Mouse (Mus musculus): ENCODE results near the gene Cd247. TPM values are rescaled to one million over a fixed set of nuclear protein-coding genes. Genes with fewer than 3 reads are reported as not detected.

Cd247 gene
- polyA plus RNA-seq, 1 experiment from 2014 or later, result 0.88 TPM

DNA sequence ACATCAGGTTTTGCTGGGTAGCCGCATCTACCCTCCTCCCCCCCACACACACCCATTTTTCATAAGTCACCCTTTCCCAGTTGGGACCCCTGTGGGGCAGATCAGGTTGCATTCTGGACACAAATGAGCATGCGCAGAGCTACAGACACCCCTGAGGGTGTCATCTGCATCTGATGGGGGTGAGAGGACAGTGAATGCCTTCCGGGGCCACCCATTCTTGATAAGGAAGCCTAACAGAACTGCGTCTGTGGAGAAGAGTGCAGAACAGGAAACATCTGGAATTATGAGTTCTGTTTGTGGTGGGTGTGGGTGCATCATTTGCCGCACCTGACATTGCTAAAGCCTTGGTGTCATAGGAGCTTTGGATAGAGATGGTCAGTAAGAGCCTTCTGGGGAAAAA lies 22.7 kb downstream of the Cd247 start:
- H3K27ac ChIP-seq (ENCODE audit: low read depth, low read length), result no peak overlapping the region
- 71% methylated on average over 5 of the region's 5 CpGs for WGBS
- H3K9me3 ChIP-seq (ENCODE audit: control insufficient read depth, low read length), result no peaks in the 10 kb centered on the region
- no peak for ATAC-seq (ENCODE audit: low FRiP score, low TSS enrichment)
- H3K4me2 ChIP-seq (replicated peaks; ENCODE audit: low read depth, low read length), result no peak overlapping the region
- H3K9ac ChIP-seq (ENCODE audit: low read depth, low read length), result no peak overlapping the region
- H3K36me3 ChIP-seq (ENCODE audit: control insufficient read depth, insufficient read depth, low read length), result no peaks in the 10 kb centered on the region
- H3K4me1 ChIP-seq (ENCODE audit: control insufficient read depth, insufficient read depth, low read length), result peaks cover 6% of the 10 kb centered on the region; the same call in 1 of the 2 replicates
- no peaks in the 10 kb centered on the region for H3K27me3 ChIP-seq (ENCODE audit: control insufficient read depth, insufficient read depth, low read length)
- H3K4me3 ChIP-seq (ENCODE audit: low read length), result no peak overlapping the region

- 90% methylated on average over 3 of the region's 3 CpGs for WGBS
- H3K4me2 ChIP-seq (replicated peaks; ENCODE audit: low read depth, low read length), result no peak overlapping the region
- H3K27ac ChIP-seq (ENCODE audit: low read depth, low read length), result no peak overlapping the region
- no peaks in the 10 kb centered on the region for H3K9me3 ChIP-seq (ENCODE audit: control insufficient read depth, low read length)
- H3K27me3 ChIP-seq (ENCODE audit: control insufficient read depth, insufficient read depth, low read length), result no peaks in the 10 kb centered on the region; the same call in 1 of the 2 replicates
- ATAC-seq (ENCODE audit: low FRiP score, low TSS enrichment), result no peak
- no peak overlapping the region for H3K4me3 ChIP-seq (ENCODE audit: low read length)
- H3K4me1 ChIP-seq (ENCODE audit: control insufficient read depth, insufficient read depth, low read length), result peaks cover 6% of the 10 kb centered on the region; the same call in 1 of the 2 replicates
- no peaks in the 10 kb centered on the region for H3K36me3 ChIP-seq (ENCODE audit: control insufficient read depth, insufficient read depth, low read length)
- no peak overlapping the region for H3K9ac ChIP-seq (ENCODE audit: low read depth, low read length)
Measured at GRCm38 (mm10) chr1:165812775-165813174, 24.3 kb downstream of the Cd247 start.

- Histone ChIP-seq H3K9ac (ENCODE audit: low read depth, low read length) (no peak overlapping the region), H3K27me3 (ENCODE audit: control insufficient read depth, insufficient read depth, low read length) (no peaks in the 10 kb centered on the region; the same call in 1 of the 2 replicates), H3K4me1 (ENCODE audit: control insufficient read depth, insufficient read depth, low read length) (peaks cover 6% of the 10 kb centered on the region; the same call in 1 of the 2 replicates), H3K4me2 (replicated peaks; ENCODE audit: low read depth, low read length) (no peak overlapping the region), H3K27ac (ENCODE audit: low read depth, low read length) (0 out of 2 replicates have a peak overlapping the region, but pooled peaks have one; percentile 1), H3K4me3 (ENCODE audit: low read length) (no peak overlapping the region), H3K9me3 (ENCODE audit: control insufficient read depth, low read length) (no peaks in the 10 kb centered on the region), H3K36me3 (ENCODE audit: control insufficient read depth, insufficient read depth, low read length) (no peaks in the 10 kb centered on the region)
- no peak for ATAC-seq (ENCODE audit: low FRiP score, low TSS enrichment)
- WGBS, result 23% methylated on average over 7 of the region's 7 CpGs
Measured at GRCm38 (mm10) chr1:165814116-165814515, 25.6 kb downstream of the Cd247 start.

- WGBS, result 33% methylated on average over 14 of the region's 14 CpGs
- ATAC-seq (ENCODE audit: low FRiP score, low TSS enrichment), result no peak
- Histone ChIP-seq H3K4me3 (ENCODE audit: low read length) (no peak overlapping the region), H3K9ac (ENCODE audit: low read depth, low read length) (no peak overlapping the region), H3K4me2 (replicated peaks; ENCODE audit: low read depth, low read length) (no peak overlapping the region), H3K27ac (ENCODE audit: low read depth, low read length) (no peak overlapping the region), H3K27me3 (ENCODE audit: control insufficient read depth, insufficient read depth, low read length) (no peaks in the 10 kb centered on the region; the same call in 1 of the 2 replicates), H3K4me1 (ENCODE audit: control insufficient read depth, insufficient read depth, low read length) (peaks cover 6% of the 10 kb centered on the region; the same call in 1 of the 2 replicates), H3K36me3 (ENCODE audit: control insufficient read depth, insufficient read depth, low read length) (no peaks in the 10 kb centered on the region), H3K9me3 (ENCODE audit: control insufficient read depth, low read length) (no peaks in the 10 kb centered on the region)
Measured at GRCm38 (mm10) chr1:165814521-165815278, 26.2 kb downstream of the Cd247 start.

DNA sequence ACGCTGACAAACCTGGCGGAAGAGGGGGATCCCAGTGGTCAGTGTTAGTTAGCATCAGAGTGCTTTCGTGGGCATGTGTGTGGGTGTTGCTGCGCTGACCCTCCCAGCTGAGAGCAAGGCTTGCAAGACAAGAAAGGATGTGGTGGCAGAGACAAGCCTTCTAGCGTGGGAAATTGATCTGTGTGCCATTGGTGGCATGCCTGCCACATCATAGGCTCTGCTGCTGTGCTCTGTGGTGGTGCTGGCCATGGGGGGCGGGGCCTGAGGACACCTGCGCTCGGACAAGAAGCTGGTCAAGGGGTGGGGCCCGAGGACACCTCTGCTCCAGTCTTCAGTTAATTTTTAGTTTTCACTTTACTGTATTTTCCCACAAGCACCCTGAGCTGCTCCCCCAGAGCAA lies 27.9 kb downstream of the Cd247 start:
- no peaks in the 10 kb centered on the region for H3K9me3 ChIP-seq (ENCODE audit: control insufficient read depth, low read length)
- no peaks in the 10 kb centered on the region for H3K36me3 ChIP-seq (ENCODE audit: control insufficient read depth, insufficient read depth, low read length)
- no peaks in the 10 kb centered on the region; the same call in 1 of the 2 replicates for H3K27me3 ChIP-seq (ENCODE audit: control insufficient read depth, insufficient read depth, low read length)
- H3K4me2 ChIP-seq (replicated peaks; ENCODE audit: low read depth, low read length), result no peak overlapping the region
- no peak for ATAC-seq (ENCODE audit: low FRiP score, low TSS enrichment)
- 83% methylated on average over 9 of the region's 9 CpGs for WGBS
- H3K4me1 ChIP-seq (ENCODE audit: control insufficient read depth, insufficient read depth, low read length), result peaks cover 6% of the 10 kb centered on the region; the same call in 1 of the 2 replicates
- H3K4me3 ChIP-seq (ENCODE audit: low read length), result no peak overlapping the region
- no peak overlapping the region for H3K27ac ChIP-seq (ENCODE audit: low read depth, low read length)
- no peak overlapping the region for H3K9ac ChIP-seq (ENCODE audit: low read depth, low read length)

DNA sequence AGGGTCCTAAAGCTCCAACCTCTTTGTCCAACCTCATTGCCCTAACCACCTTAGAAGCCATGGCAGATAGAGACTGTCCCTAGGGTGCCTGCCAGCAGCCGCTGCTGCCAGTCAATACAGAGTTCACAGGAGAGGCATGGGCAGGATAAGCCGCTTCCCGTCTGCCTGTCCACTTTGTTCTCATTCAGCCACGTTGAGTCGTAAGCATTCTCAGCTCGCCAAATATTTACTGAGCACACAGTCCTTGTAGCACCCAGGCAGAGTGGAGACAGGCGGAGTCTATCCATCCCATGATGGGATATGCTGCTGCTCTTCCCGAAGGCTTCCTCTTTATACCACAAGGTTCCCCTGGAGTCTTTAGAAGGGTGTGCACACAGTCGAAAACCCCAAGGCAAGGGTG lies 28.8 kb downstream of the Cd247 start:
- no peak overlapping the region for H3K27ac ChIP-seq (ENCODE audit: low read depth, low read length)
- H3K27me3 ChIP-seq (ENCODE audit: control insufficient read depth, insufficient read depth, low read length), result no peaks in the 10 kb centered on the region; the same call in 1 of the 2 replicates
- ATAC-seq (ENCODE audit: low FRiP score, low TSS enrichment), result no peak
- H3K4me3 ChIP-seq (ENCODE audit: low read length), result no peak overlapping the region
- peaks cover 6% of the 10 kb centered on the region; the same call in 1 of the 2 replicates for H3K4me1 ChIP-seq (ENCODE audit: control insufficient read depth, insufficient read depth, low read length)
- no peak overlapping the region for H3K9ac ChIP-seq (ENCODE audit: low read depth, low read length)
- no peaks in the 10 kb centered on the region for H3K9me3 ChIP-seq (ENCODE audit: control insufficient read depth, low read length)
- no peak overlapping the region for H3K4me2 ChIP-seq (replicated peaks; ENCODE audit: low read depth, low read length)
- 73% methylated on average over 9 of the region's 9 CpGs for WGBS
- H3K36me3 ChIP-seq (ENCODE audit: control insufficient read depth, insufficient read depth, low read length), result no peaks in the 10 kb centered on the region

DNA sequence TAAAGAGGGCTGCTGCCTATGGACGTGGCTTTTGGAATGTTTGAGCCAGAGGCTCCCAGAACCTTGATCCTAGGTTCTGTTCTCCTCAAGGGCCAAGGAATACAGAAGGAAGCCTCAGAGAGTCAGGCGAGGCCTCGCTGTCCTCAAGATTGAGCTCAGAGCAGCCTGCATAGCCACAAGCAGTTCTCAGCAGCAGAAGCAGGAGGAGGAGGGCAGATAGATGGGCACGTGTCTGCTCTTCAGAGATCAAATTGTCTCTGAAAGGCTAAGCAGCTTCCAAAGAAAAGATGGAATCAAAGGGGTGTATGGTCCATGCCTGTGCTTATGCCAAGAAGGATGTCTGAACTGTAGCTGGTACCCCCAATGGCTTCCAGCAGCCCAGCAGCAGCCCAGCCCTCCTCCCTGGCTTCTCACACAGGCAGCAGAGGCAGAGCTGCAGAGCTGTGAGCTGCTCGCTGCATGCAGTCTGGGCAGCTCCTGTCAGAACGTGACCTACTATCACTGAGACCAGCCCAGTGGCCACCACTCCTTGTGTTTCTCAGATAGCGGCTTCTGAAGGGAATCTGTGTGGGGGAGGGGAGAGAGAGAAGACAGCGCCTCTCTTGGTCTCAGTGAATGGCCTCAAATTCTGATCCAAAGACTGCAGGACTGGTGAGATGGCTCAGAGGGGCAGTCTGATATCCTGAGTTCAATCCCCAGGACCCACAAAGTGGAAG lies 29.8 kb downstream of the Cd247 start:
- Histone ChIP-seq H3K9me3 (ENCODE audit: control insufficient read depth, low read length) (no peaks in the 10 kb centered on the region), H3K4me1 (ENCODE audit: control insufficient read depth, insufficient read depth, low read length) (peaks cover 6% of the 10 kb centered on the region; the same call in 1 of the 2 replicates), H3K4me3 (ENCODE audit: low read length) (no peak overlapping the region), H3K9ac (ENCODE audit: low read depth, low read length) (no peak overlapping the region), H3K4me2 (replicated peaks; ENCODE audit: low read depth, low read length) (no peak overlapping the region), H3K27me3 (ENCODE audit: control insufficient read depth, insufficient read depth, low read length) (no peaks in the 10 kb centered on the region; the same call in 1 of the 2 replicates), H3K27ac (ENCODE audit: low read depth, low read length) (no peak overlapping the region), H3K36me3 (ENCODE audit: control insufficient read depth, insufficient read depth, low read length) (no peaks in the 10 kb centered on the region)
- WGBS, result 44% methylated on average over 8 of the region's 8 CpGs
- ATAC-seq (ENCODE audit: low FRiP score, low TSS enrichment), result no peak

DNA sequence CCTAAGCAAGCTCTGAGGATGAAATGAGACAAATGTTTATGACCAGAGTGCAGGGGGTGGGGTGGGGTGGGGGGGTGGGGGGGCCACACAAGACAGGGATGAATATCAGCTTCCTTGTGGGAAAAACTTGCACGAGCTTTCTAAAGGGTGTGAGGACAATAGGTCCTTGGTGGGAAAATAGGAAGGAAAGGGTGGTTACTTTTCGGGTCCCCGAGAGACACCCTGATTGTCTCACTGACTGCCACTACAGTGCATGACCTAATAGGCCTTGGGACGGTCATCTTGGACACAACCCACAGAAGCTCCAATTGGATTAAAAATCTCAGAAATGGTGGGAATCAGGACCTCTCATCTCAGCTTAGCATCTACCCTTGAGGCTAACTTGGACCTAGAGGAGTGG lies 30.7 kb downstream of the Cd247 start:
- no peak overlapping the region for H3K27ac ChIP-seq (ENCODE audit: low read depth, low read length)
- H3K9me3 ChIP-seq (ENCODE audit: control insufficient read depth, low read length), result no peaks in the 10 kb centered on the region
- no peak for ATAC-seq (ENCODE audit: low FRiP score, low TSS enrichment)
- no peak overlapping the region for H3K4me3 ChIP-seq (ENCODE audit: low read length)
- H3K36me3 ChIP-seq (ENCODE audit: control insufficient read depth, insufficient read depth, low read length), result no peaks in the 10 kb centered on the region
- H3K4me1 ChIP-seq (ENCODE audit: control insufficient read depth, insufficient read depth, low read length), result peaks cover 2% of the 10 kb centered on the region; the same call in 1 of the 2 replicates
- H3K27me3 ChIP-seq (ENCODE audit: control insufficient read depth, insufficient read depth, low read length), result no peaks in the 10 kb centered on the region; the same call in 1 of the 2 replicates
- 77% methylated on average over 4 of the region's 4 CpGs for WGBS
- H3K9ac ChIP-seq (ENCODE audit: low read depth, low read length), result no peak overlapping the region
- H3K4me2 ChIP-seq (replicated peaks; ENCODE audit: low read depth, low read length), result no peak overlapping the region

GRCm38 (mm10) chr1:165822031-165822430 lies 33.5 kb downstream of the Cd247 start:
- Histone ChIP-seq H3K4me3 (ENCODE audit: low read length) (no peak overlapping the region), H3K36me3 (ENCODE audit: control insufficient read depth, insufficient read depth, low read length) (no peaks in the 10 kb centered on the region), H3K27me3 (ENCODE audit: control insufficient read depth, insufficient read depth, low read length) (no peaks in the 10 kb centered on the region), H3K27ac (ENCODE audit: low read depth, low read length) (no peak overlapping the region), H3K4me2 (replicated peaks; ENCODE audit: low read depth, low read length) (no peak overlapping the region), H3K9ac (ENCODE audit: low read depth, low read length) (no peak overlapping the region), H3K4me1 (ENCODE audit: control insufficient read depth, insufficient read depth, low read length) (no peaks in the 10 kb centered on the region), H3K9me3 (ENCODE audit: control insufficient read depth, low read length) (no peaks in the 10 kb centered on the region)
- ATAC-seq (ENCODE audit: low FRiP score, low TSS enrichment), result no peak
- WGBS, result 89% methylated on average over 2 of the region's 2 CpGs
